ENCODE assay signal across 32 mouse cellular contexts in the genomic region with DNA sequence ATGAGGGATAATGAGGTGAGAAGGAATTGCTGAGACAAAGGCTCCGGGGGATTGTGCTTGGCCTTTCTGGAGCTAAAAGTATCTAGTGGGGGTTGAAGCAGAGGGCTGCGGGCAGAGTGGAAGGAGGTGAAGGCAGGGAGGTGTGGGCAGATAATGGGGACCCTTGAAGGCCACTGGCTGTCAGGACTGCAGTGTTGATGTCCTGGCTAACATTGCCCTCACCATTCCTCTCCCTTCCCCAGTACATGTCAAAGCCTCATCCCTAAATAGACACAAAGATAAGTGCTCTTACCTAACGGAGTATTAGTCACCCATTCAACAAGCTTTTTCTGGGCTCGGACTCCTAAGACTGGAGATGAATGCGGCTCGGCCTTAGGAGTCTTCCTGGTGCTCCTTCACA. TPM values are rescaled to one million over a fixed set of nuclear protein-coding genes. Genes with fewer than 3 reads are reported as not detected.
A peak's percentile ranks its signal among the peaks of the same experiment; 100 is the strongest.
DNase-seq lines count a peak whose midpoint lies in the region; ATAC-seq and TF ChIP-seq lines count a peak whose summit lies in the region.
"Had no signal": no experiment of that assay in that cellular context is flagged by ENCODE, and none has a peak within 500 bp of the region (broad histone marks: within the 10 kb centered on the region; RNA-seq: fewer than 3 reads in every experiment).

No protein-coding gene starts in this region.

- peak overlapping the region; percentile 67; the same call in 1 of the 2 replicates for H3K27ac ChIP-seq in heart, embryonic 10.5 days
- peak overlapping the region; percentile 67 for H3K27ac ChIP-seq in heart, embryonic 13.5 days (replicated peaks)
- H3K27ac ChIP-seq in heart, adult 2 months: no peak overlapping the region
- H3K27ac ChIP-seq in heart, embryonic 16.5 days (ENCODE audit: low read length): peak overlapping the region; percentile 45
- H3K27ac ChIP-seq in left cerebral cortex, adult 2 months: peak overlapping the region; percentile 57
- H3K27ac ChIP-seq: embryonic facial prominence, embryonic 10.5 days; embryonic facial prominence, embryonic 13.5 days; forebrain, embryonic 12.5 days; forebrain, embryonic 15.5 days; gastrocnemius, adult 2 months; hindbrain, embryonic 10.5 days; hindbrain, embryonic 13.5 days; intestine, embryonic 15.5 days; kidney, embryonic 15.5 days had no signal

- no peak for TF ChIP-seq EP300 in heart, adult 2 months (IDR thresholded peaks at IDR 0.05; ENCODE audit: insufficient read depth, low read depth, low read length)

- no peak for TF ChIP-seq CTCF in heart, adult 2 months (IDR thresholded peaks at IDR 0.05)
- no peak for TF ChIP-seq CTCF in left cerebral cortex, adult 2 months (IDR thresholded peaks at IDR 0.05)

- no peaks in the 10 kb centered on the region for H3K79me2 ChIP-seq in heart, adult 2 months (replicated peaks; ENCODE audit: control insufficient read depth, insufficient read depth, low read length)

- peaks cover 40% of the 10 kb centered on the region for H3K4me1 ChIP-seq in heart, embryonic 10.5 days
- H3K4me1 ChIP-seq in heart, embryonic 13.5 days: peaks cover 44% of the 10 kb centered on the region
- H3K4me1 ChIP-seq in heart, adult 2 months (ENCODE audit: control insufficient read depth, insufficient read depth, low read length): no peaks in the 10 kb centered on the region; the same call in 1 of the 2 replicates
- H3K4me1 ChIP-seq in heart, embryonic 16.5 days (ENCODE audit: control insufficient read depth, insufficient read depth, low read length): peaks cover 29% of the 10 kb centered on the region
- H3K4me1 ChIP-seq: forebrain, embryonic 12.5 days; forebrain, embryonic 15.5 days; hindbrain, embryonic 13.5 days; intestine, embryonic 15.5 days had no signal

- H3K36me3 ChIP-seq in heart, embryonic 10.5 days: peaks cover 15% of the 10 kb centered on the region; the same call in 1 of the 2 replicates
- peaks cover 18% of the 10 kb centered on the region for H3K36me3 ChIP-seq in heart, embryonic 13.5 days
- H3K36me3 ChIP-seq in heart, adult 2 months (ENCODE audit: control insufficient read depth, insufficient read depth, low read length): no peaks in the 10 kb centered on the region
- H3K36me3 ChIP-seq in heart, embryonic 16.5 days (ENCODE audit: control insufficient read depth, insufficient read depth): no peaks in the 10 kb centered on the region; the same call in 1 of the 2 replicates
- H3K36me3 ChIP-seq: embryonic facial prominence, embryonic 10.5 days; forebrain, embryonic 12.5 days; G1E; hindbrain, embryonic 10.5 days; intestine, embryonic 15.5 days; kidney, embryonic 15.5 days had no signal

- H3K27me3 ChIP-seq in heart, embryonic 10.5 days (ENCODE audit: insufficient read depth, poor library complexity, severe bottlenecking): no peaks in the 10 kb centered on the region
- H3K27me3 ChIP-seq in heart, embryonic 13.5 days (replicated peaks): no peaks in the 10 kb centered on the region
- no peaks in the 10 kb centered on the region for H3K27me3 ChIP-seq in heart, adult 2 months (ENCODE audit: control insufficient read depth, insufficient read depth, low read length)
- H3K27me3 ChIP-seq in heart, embryonic 16.5 days (ENCODE audit: control insufficient read depth, insufficient read depth, low read length): no peaks in the 10 kb centered on the region
- H3K27me3 ChIP-seq: CH12.LX; embryonic facial prominence, embryonic 13.5 days; forebrain, embryonic 12.5 days; forebrain, embryonic 15.5 days; hindbrain, embryonic 13.5 days; intestine, embryonic 15.5 days; kidney, embryonic 15.5 days; Patski had no signal

- intact Hi-C loops in heart, postnatal 10 days (cut with DNase I): no loop called here
- intact Hi-C loops in heart, adult 2 months (cut with DNase I): no loop called here
- intact Hi-C loops in left cerebral cortex, adult 2 months (cut with DNase I): no loop called here
- intact Hi-C loops in left cerebral cortex, postnatal 36 days (cut with DNase I): no loop called here

- peak; percentile 80 for DNase-seq in heart, embryonic 10.5 days (ENCODE audit: low spot score)
- DNase-seq in heart, postnatal 10 days: no peak
- no peak for DNase-seq in heart, adult 2 months
- DNase-seq in heart, postnatal 4 days: no peak
- DNase-seq in left cerebral cortex, adult 2 months (ENCODE audit: extremely low spot score in 1 of 2, low spot score in 2 of 2): no peak
- DNase-seq in left cerebral cortex, postnatal 36 days (ENCODE audit: low spot score in 2 of 2): no peak
- DNase-seq: adrenal gland, postnatal 14 days; B cell, adult 2 months; cerebellum, adult 11 months; cerebellum, adult 2 months; cerebellum, adult 9-11 months; cerebellum, postnatal 25 days; embryo, embryonic 11 days; gastrocnemius, adult 2 months; gastrocnemius, postnatal 14 days; kidney, adult 11 months; kidney, adult 8-10 months had no signal

- 31% methylated on average over 6 of the region's 6 CpGs for WGBS in heart, embryonic 10.5 days
- 29% methylated on average over 6 of the region's 6 CpGs for WGBS in heart, embryonic 13.5 days
- 69% methylated on average over 6 of the region's 6 CpGs for WGBS in heart, adult 2 months
- 48% methylated on average over 6 of the region's 6 CpGs for WGBS in heart, embryonic 16.5 days

- H3K4me2 ChIP-seq in heart, embryonic 13.5 days: no peak overlapping the region
- no peak overlapping the region for H3K4me2 ChIP-seq in heart, embryonic 16.5 days (ENCODE audit: low read depth, low read length)
- H3K4me2 ChIP-seq: embryonic facial prominence, embryonic 13.5 days; forebrain, embryonic 12.5 days; forebrain, embryonic 15.5 days; hindbrain, embryonic 13.5 days; intestine, embryonic 15.5 days; kidney, embryonic 15.5 days had no signal

- H3K9me3 ChIP-seq in heart, embryonic 10.5 days: no peaks in the 10 kb centered on the region
- no peaks in the 10 kb centered on the region for H3K9me3 ChIP-seq in heart, embryonic 13.5 days
- no peaks in the 10 kb centered on the region for H3K9me3 ChIP-seq in heart, embryonic 16.5 days (replicated peaks; ENCODE audit: control insufficient read depth, low read length)
- H3K9me3 ChIP-seq: embryonic facial prominence, embryonic 10.5 days; embryonic facial prominence, embryonic 13.5 days; forebrain, embryonic 12.5 days; forebrain, embryonic 15.5 days; hindbrain, embryonic 10.5 days; hindbrain, embryonic 13.5 days; intestine, embryonic 15.5 days; kidney, embryonic 15.5 days had no signal

- peak; percentile 56; the same call in 1 of the 2 replicates for ATAC-seq in heart, embryonic 13.5 days (ENCODE audit: extremely low read depth, insufficient number of reproducible peaks, low FRiP score, low TSS enrichment)
- ATAC-seq in heart, embryonic 16.5 days (replicated peaks; ENCODE audit: extremely low read depth, insufficient read depth, low FRiP score): peak; percentile 47; the same call in 1 of the 2 replicates
- ATAC-seq: forebrain, embryonic 15.5 days; hindbrain, embryonic 16.5 days; intestine, embryonic 15.5 days; Patski had no signal

- 0 out of 2 replicates have a peak overlapping the region, but pooled peaks have one; percentile 10 for H3K9ac ChIP-seq in heart, embryonic 13.5 days
- H3K9ac ChIP-seq in heart, adult 2 months (ENCODE audit: low read depth, low read length): no peak overlapping the region
- no peak overlapping the region for H3K9ac ChIP-seq in heart, embryonic 16.5 days (ENCODE audit: low read length)
- H3K9ac ChIP-seq: embryonic facial prominence, embryonic 13.5 days; forebrain, embryonic 12.5 days; forebrain, embryonic 15.5 days; hindbrain, embryonic 13.5 days; intestine, embryonic 15.5 days; kidney, embryonic 15.5 days had no signal

- no peak for TF ChIP-seq POLR2A in heart, adult 2 months (IDR thresholded peaks at IDR 0.05; ENCODE audit: insufficient read depth, low read depth, low read length)

- no peak overlapping the region for H3K4me3 ChIP-seq in heart, embryonic 10.5 days
- no peak overlapping the region for H3K4me3 ChIP-seq in heart, embryonic 13.5 days
- no peak overlapping the region for H3K4me3 ChIP-seq in heart, adult 2 months
- no peak overlapping the region for H3K4me3 ChIP-seq in heart, embryonic 16.5 days (ENCODE audit: low read length)
- no peak overlapping the region for H3K4me3 ChIP-seq in left cerebral cortex, adult 2 months
- H3K4me3 ChIP-seq: embryonic facial prominence, embryonic 10.5 days; embryonic facial prominence, embryonic 13.5 days; erythroblast, embryonic 14.5 days; forebrain, embryonic 12.5 days; forebrain, embryonic 15.5 days; gastrocnemius, adult 2 months; hindbrain, embryonic 10.5 days; hindbrain, embryonic 13.5 days; intestine, embryonic 15.5 days; kidney, embryonic 15.5 days had no signal

RNA-seq across cellular contexts. Expression of a gene that starts 44.9 kb away (rescaled TPM):
- 37.1 and 62.2 TPM in 2 replicates for polyA plus RNA-seq in heart, embryonic 10.5 days (2016; fragmentation: Nextera tagmentation; extraction: Ambion mirVana)
- 10 to 100 TPM; 14.7 to 15.6 TPM for total RNA-seq in heart, postnatal 10 days (2021)
- polyA plus RNA-seq in heart, embryonic 13.5 days (2015; fragmentation: Nextera tagmentation; extraction: Ambion mirVana): 27.8 and 29.0 TPM in 2 replicates
- 1 to 10 TPM; 7.1 to 9.8 TPM for total RNA-seq in heart, adult 2 months (2021)
- polyA plus RNA-seq in heart, adult 2 months (2012; rRNA removed): 4.1 and 6.5 TPM in 2 replicates
- 22.3 and 22.4 TPM in 2 replicates for polyA plus RNA-seq in heart, embryonic 16.5 days (2015; fragmentation: Nextera tagmentation; extraction: Ambion mirVana)
- 10 to 100 TPM; 17.6 to 19.0 TPM for total RNA-seq in heart, postnatal 4 days (2021)
- 100 to 1,000 TPM; 174 to 176 TPM for total RNA-seq in left cerebral cortex, adult 2 months (2021)
- total RNA-seq in left cerebral cortex, postnatal 36 days (2021): 100 to 1,000 TPM; 185 to 197 TPM
- polyA plus RNA-seq: G1E had no signal

Comparison
In these comparisons a context has a peak if more than half of its experiments do, and no peak if none do; other contexts are left out.
1. RNA of a gene that starts 44.9 kb away (total RNA-seq): 185 to 197 TPM in left cerebral cortex, postnatal 36 days and 174 to 176 TPM in left cerebral cortex, adult 2 months; 17.6 to 19.0 TPM in heart, postnatal 4 days, 14.7 to 15.6 TPM in heart, postnatal 10 days and 7.1 to 9.8 TPM in heart, adult 2 months; every median in the first group is over 4 times any median in the second.